Mouse (Mus musculus) liver, adult 2 months (tissue): Measurements from ENCODE around the gene Dera. TPM values are rescaled to one million over a fixed set of nuclear protein-coding genes. Genes with fewer than 3 reads are reported as not detected.

Source experiments
- DNase-seq: peaks from one replicate; pipeline ENCODE4 v3.0.0-alpha.2; 2011; ENCODE audit warnings: low read depth, low spot score; ENCODE audit errors: extremely low read depth
- H3K27ac ChIP-seq: fragments of 200-500 bp; replicated peaks from 2 replicates; pipeline ENCODE4 v1.5.1; 2012; ENCODE audit warnings: low read depth, mild to moderate bottlenecking, control low read depth, inconsistent platforms, low read length; ENCODE audit not compliant: insufficient read depth
- H3K27me3 ChIP-seq: fragments of 200-500 bp; 2 replicates; pipeline ENCODE4 v1.6.1; 2012; ENCODE audit warnings: mild to moderate bottlenecking, moderate library complexity, low read length, inconsistent platforms; ENCODE audit not compliant: control insufficient read depth, insufficient read depth
- H3K36me3 ChIP-seq: fragments of 200-500 bp; 2 replicates; pipeline ENCODE4 v1.6.1; 2012; ENCODE audit warnings: low read length, inconsistent platforms; ENCODE audit not compliant: control insufficient read depth, insufficient read depth
- H3K4me1 ChIP-seq: fragments of 200-500 bp; 2 replicates; pipeline ENCODE4 v1.6.1; 2011; ENCODE audit warnings: low read length; ENCODE audit not compliant: control insufficient read depth, insufficient read depth
- H3K4me3 ChIP-seq: fragments of 200-500 bp; 2 replicates; pipeline ENCODE4 v1.5.1; 2011; ENCODE audit warnings: low read depth, mild to moderate bottlenecking, control low read depth, low read length, moderate library complexity; ENCODE audit not compliant: insufficient read depth
- H3K79me2 ChIP-seq: fragments of 200-500 bp; 2 replicates; pipeline ENCODE4 v1.6.1; 2012; ENCODE audit warnings: inconsistent platforms, mild to moderate bottlenecking, low read length, moderate library complexity; ENCODE audit not compliant: control insufficient read depth, insufficient read depth
- H3K9ac ChIP-seq: fragments of 200-500 bp; 2 replicates; pipeline ENCODE4 v1.6.1; 2012; ENCODE audit warnings: low read depth, mild to moderate bottlenecking, control low read depth, inconsistent platforms, low read length
- CTCF ChIP-seq: fragments of 200-500 bp; IDR thresholded peaks from 2 replicates; pipeline ENCODE4 v1.5.1; 2011; ENCODE audit warnings: low read depth, low read length, control low read depth
- POLR2A ChIP-seq: fragments of 200-500 bp; IDR thresholded peaks from 2 replicates; pipeline ENCODE4 v1.6.1; 2011; ENCODE audit warnings: low read length, control low read depth; ENCODE audit not compliant: insufficient read depth; ENCODE audit errors: extremely low read depth
- WGBS: fragments of 180-500 bp; shearing (Covaris S2); methylation state at CpG from one replicate; pipeline ENCODE4 v1.1.7; 2018; 5-methylcytosine and 5-hydroxymethylcytosine counted together
- polyA plus RNA-seq: library from polyadenylated mRNA; depleted of rRNA; stranded (reverse); fragments of >200 nt; gene quantifications from 2 replicates; pipeline ENCODE4 v1.2.3, GENCODE M21; 2012
- total RNA-seq: library from RNA; depleted of rRNA; stranded (reverse); fragments of >200 nt; gene quantifications from 2 replicates; pipeline ENCODE4 v1.2.3, GENCODE M21; 2014

Dera gene
- total and polyA plus RNA-seq, 2 experiments, result 42.8 to 103 TPM

GRCm38 (mm10) chr6:137825022-137825613 lies 70.8 kb downstream of the Dera start:
- Histone ChIP-seq H3K4me1 (no peaks in the 10 kb centered on the region), H3K79me2 (peaks cover 3% of the 10 kb centered on the region; the same call in 1 of the 2 replicates), H3K27ac (no peak overlapping the region), H3K4me3 (no peak overlapping the region), H3K27me3 (no peaks in the 10 kb centered on the region), H3K36me3 (peaks cover under 1% of the 10 kb centered on the region; the same call in 1 of the 2 replicates), H3K9ac (no peak overlapping the region)
- TF ChIP-seq CTCF (no peak), POLR2A (no peak)
- peak; percentile 11 for DNase-seq
- WGBS, result 86% methylated on average over 5 of the region's 5 CpGs

- 94% methylated on average over 12 of the region's 12 CpGs for WGBS
- no peaks in the 10 kb centered on the region for H3K79me2 ChIP-seq
- no peak overlapping the region for H3K9ac ChIP-seq
- no peak for DNase-seq
- no peaks in the 10 kb centered on the region for H3K27me3 ChIP-seq
- H3K4me1 ChIP-seq, result no peaks in the 10 kb centered on the region
- H3K27ac ChIP-seq, result no peak overlapping the region
- H3K4me3 ChIP-seq, result no peak overlapping the region
- peaks cover 18% of the 10 kb centered on the region for H3K36me3 ChIP-seq
- TF ChIP-seq CTCF, result no peak
- no peak for TF ChIP-seq POLR2A
Measured at GRCm38 (mm10) chr6:137829056-137829776, 74.9 kb downstream of the Dera start.

GRCm38 (mm10) chr6:137836799-137837198 lies 82.5 kb downstream of the Dera start:
- 87% methylated on average over 13 of the region's 13 CpGs for WGBS
- no peaks in the 10 kb centered on the region for H3K27me3 ChIP-seq
- no peaks in the 10 kb centered on the region for H3K79me2 ChIP-seq
- no peak overlapping the region for H3K27ac ChIP-seq
- no peak for TF ChIP-seq CTCF
- TF ChIP-seq POLR2A, result no peak
- peak; percentile 38 for DNase-seq
- no peak overlapping the region for H3K4me3 ChIP-seq
- H3K9ac ChIP-seq, result no peak overlapping the region
- H3K36me3 ChIP-seq, result peaks cover 8% of the 10 kb centered on the region
- H3K4me1 ChIP-seq, result no peaks in the 10 kb centered on the region

GRCm38 (mm10) chr6:137843337-137843736 lies 89.0 kb downstream of the Dera start:
- Histone ChIP-seq H3K4me1 (no peaks in the 10 kb centered on the region), H3K4me3 (no peak overlapping the region), H3K9ac (no peak overlapping the region), H3K27me3 (no peaks in the 10 kb centered on the region), H3K79me2 (no peaks in the 10 kb centered on the region), H3K36me3 (peaks cover 3% of the 10 kb centered on the region; the same call in 1 of the 2 replicates), H3K27ac (no peak overlapping the region)
- WGBS, result 87% methylated on average over 3 of the region's 3 CpGs
- TF ChIP-seq POLR2A, result no peak
- TF ChIP-seq CTCF, result no peak
- DNase-seq, result no peak

- Histone ChIP-seq H3K79me2 (no peaks in the 10 kb centered on the region), H3K36me3 (peaks cover 2% of the 10 kb centered on the region; the same call in 1 of the 2 replicates), H3K4me1 (no peaks in the 10 kb centered on the region), H3K27ac (no peak overlapping the region), H3K4me3 (no peak overlapping the region), H3K27me3 (no peaks in the 10 kb centered on the region), H3K9ac (no peak overlapping the region)
- WGBS, result 89% methylated on average over 10 of the region's 10 CpGs
- no peak for DNase-seq
- TF ChIP-seq CTCF, result no peak
- no peak for TF ChIP-seq POLR2A
Measured at GRCm38 (mm10) chr6:137857198-137858194, 103.2 kb downstream of the Dera start.
